Mouse (Mus musculus): Measurements from ENCODE around the gene Dnajb11. TPM values are rescaled to one million over a fixed set of nuclear protein-coding genes. Genes with fewer than 3 reads are reported as not detected.

The Dnajb11 gene
- polyA plus RNA-seq, 1 experiment from 2014 or later = 108 TPM

- Histone ChIP-seq H3K4me1 (ENCODE audit: control insufficient read depth, insufficient read depth, low read length) (peaks cover 3% of the 10 kb centered on the region; the same call in 1 of the 2 replicates), H3K27ac (replicated peaks; ENCODE audit: low read depth, low read length) (no peak overlapping the region), H3K27me3 (replicated peaks; ENCODE audit: control insufficient read depth, insufficient read depth, low read length) (no peaks in the 10 kb centered on the region), H3K4me3 (ENCODE audit: low read depth, low read length) (no peak overlapping the region), H3K36me3 (ENCODE audit: control insufficient read depth, insufficient read depth, low read length) (0 out of 2 replicates have a peak, but pooled peaks cover 5% of the 10 kb centered on the region), H3K9me3 (ENCODE audit: control insufficient read depth, low read length) (no peaks in the 10 kb centered on the region), H3K9ac (ENCODE audit: low read depth, low read length) (no peak overlapping the region), H3K4me2 (ENCODE audit: low read depth, low read length) (no peak overlapping the region)
- WGBS = 88% methylated on average over 4 of the region's 4 CpGs
- ATAC-seq (ENCODE audit: low read depth) (no peak), DNase-seq (ENCODE audit: low spot score) (no peak)
These were observed 12.2 kb upstream of the Dnajb11 start for GRCm38 (mm10) chr16:22845481-22845880.

DNA sequence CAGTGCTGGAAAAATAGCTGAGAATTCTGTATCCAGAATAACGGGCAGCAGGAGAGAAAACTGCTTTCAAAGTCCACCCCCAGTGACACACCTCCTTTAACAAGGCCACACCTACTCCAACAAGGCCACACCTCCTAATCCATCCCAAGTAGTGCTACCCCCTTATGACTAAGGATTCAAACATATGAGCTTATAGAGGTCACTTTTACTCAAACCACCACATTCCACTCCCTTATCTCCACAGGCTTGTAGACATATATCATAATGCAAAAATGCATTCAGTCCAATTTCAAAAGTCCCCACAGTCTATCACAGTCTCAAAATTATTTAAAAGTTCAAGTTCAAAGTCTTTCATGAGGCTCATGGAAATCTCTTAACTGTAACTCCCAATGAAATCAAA is 10.0 kb upstream of the Dnajb11 start:
- no peak overlapping the region for H3K4me3 ChIP-seq (ENCODE audit: low read depth, low read length)
- no peak overlapping the region for H3K27ac ChIP-seq (replicated peaks; ENCODE audit: low read depth, low read length)
- no peaks in the 10 kb centered on the region for H3K36me3 ChIP-seq (ENCODE audit: control insufficient read depth, insufficient read depth, low read length)
- no peak overlapping the region for H3K9ac ChIP-seq (ENCODE audit: low read depth, low read length)
- no peak for ATAC-seq (ENCODE audit: low read depth)
- DNase-seq (ENCODE audit: low spot score) = no peak
- 83% methylated on average over 1 of the region's 1 CpGs for WGBS
- H3K4me1 ChIP-seq (ENCODE audit: control insufficient read depth, insufficient read depth, low read length) = peaks cover 3% of the 10 kb centered on the region; the same call in 1 of the 2 replicates
- H3K4me2 ChIP-seq (ENCODE audit: low read depth, low read length) = no peak overlapping the region
- no peaks in the 10 kb centered on the region for H3K27me3 ChIP-seq (replicated peaks; ENCODE audit: control insufficient read depth, insufficient read depth, low read length)
- H3K9me3 ChIP-seq (ENCODE audit: control insufficient read depth, low read length) = no peaks in the 10 kb centered on the region

- H3K27me3 ChIP-seq (replicated peaks; ENCODE audit: control insufficient read depth, insufficient read depth, low read length) = no peaks in the 10 kb centered on the region
- no peaks in the 10 kb centered on the region for H3K36me3 ChIP-seq (ENCODE audit: control insufficient read depth, insufficient read depth, low read length)
- DNase-seq (ENCODE audit: low spot score) (peak; percentile 5), ATAC-seq (ENCODE audit: low read depth) (no peak)
- no peak overlapping the region for H3K9ac ChIP-seq (ENCODE audit: low read depth, low read length)
- H3K4me1 ChIP-seq (ENCODE audit: control insufficient read depth, insufficient read depth, low read length) = peaks cover 3% of the 10 kb centered on the region; the same call in 1 of the 2 replicates
- 95% methylated on average over 1 of the region's 1 CpGs for WGBS
- no peak overlapping the region for H3K4me3 ChIP-seq (ENCODE audit: low read depth, low read length)
- no peak overlapping the region for H3K4me2 ChIP-seq (ENCODE audit: low read depth, low read length)
- H3K9me3 ChIP-seq (ENCODE audit: control insufficient read depth, low read length) = no peaks in the 10 kb centered on the region
- H3K27ac ChIP-seq (replicated peaks; ENCODE audit: low read depth, low read length) = no peak overlapping the region
These were observed 9.3 kb upstream of the Dnajb11 start for GRCm38 (mm10) chr16:22848331-22848730.

DNA sequence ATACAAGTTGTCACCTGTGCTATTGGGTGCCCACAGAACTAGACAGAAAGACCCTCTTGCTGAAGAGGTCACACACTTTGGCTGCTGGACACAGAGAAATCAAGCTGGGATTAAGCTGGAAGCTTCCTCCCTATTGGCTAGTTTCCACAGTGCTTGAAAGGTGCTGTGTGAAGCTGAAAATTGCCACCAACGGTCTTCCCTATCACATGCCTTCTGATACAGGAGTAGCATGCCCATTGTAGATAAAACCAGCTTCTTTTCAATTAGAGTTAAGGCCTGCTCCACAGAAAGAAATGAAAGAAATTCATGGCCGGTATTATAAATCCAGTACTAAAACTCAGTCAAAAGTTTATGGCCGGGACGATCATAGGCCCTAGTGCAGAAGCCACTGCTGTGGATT is 4.9 kb upstream of the Dnajb11 start:
- Histone ChIP-seq H3K27me3 (replicated peaks; ENCODE audit: control insufficient read depth, insufficient read depth, low read length) (no peaks in the 10 kb centered on the region), H3K36me3 (ENCODE audit: control insufficient read depth, insufficient read depth, low read length) (0 out of 2 replicates have a peak, but pooled peaks cover 5% of the 10 kb centered on the region), H3K4me1 (ENCODE audit: control insufficient read depth, insufficient read depth, low read length) (peaks cover 4% of the 10 kb centered on the region), H3K9ac (ENCODE audit: low read depth, low read length) (no peak overlapping the region), H3K9me3 (ENCODE audit: control insufficient read depth, low read length) (no peaks in the 10 kb centered on the region), H3K4me2 (ENCODE audit: low read depth, low read length) (no peak overlapping the region), H3K4me3 (ENCODE audit: low read depth, low read length) (no peak overlapping the region), H3K27ac (replicated peaks; ENCODE audit: low read depth, low read length) (no peak overlapping the region)
- DNase-seq (ENCODE audit: low spot score) (no peak), ATAC-seq (ENCODE audit: low read depth) (no peak)
- WGBS = 94% methylated on average over 4 of the region's 4 CpGs

GRCm38 (mm10) chr16:22856773-22857172 is 872 bp upstream of the Dnajb11 start:
- WGBS = 11% methylated on average over 9 of the region's 9 CpGs
- peak overlapping the region; percentile 69; the same call in 1 of the 2 replicates for H3K27ac ChIP-seq (replicated peaks; ENCODE audit: low read depth, low read length)
- no peak for ATAC-seq (ENCODE audit: low read depth)

DNA sequence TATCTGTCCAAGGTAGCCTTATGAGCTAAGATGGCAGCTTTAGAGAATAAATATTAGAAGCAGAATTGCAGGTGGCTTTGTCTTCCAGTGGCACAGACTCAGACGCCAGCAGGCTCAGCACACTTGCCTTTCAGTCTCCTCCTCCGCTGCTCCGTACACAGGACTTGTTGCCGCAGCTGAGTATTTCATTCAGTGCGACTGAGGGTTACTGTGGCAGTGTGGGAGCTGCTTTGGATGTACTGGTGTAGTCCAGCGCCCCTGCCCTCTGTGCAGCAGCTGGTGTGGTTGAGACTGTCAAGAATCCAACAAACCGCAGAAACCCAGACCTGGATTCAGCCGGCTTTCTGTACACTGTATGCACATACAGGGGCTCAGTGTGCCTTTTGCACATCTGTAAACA is 14.8 kb downstream of the Dnajb11 start:
- no peak overlapping the region for H3K4me2 ChIP-seq (ENCODE audit: low read depth, low read length)

More at GRCm38 (mm10) chr16:22856773-22857172, 872 bp upstream of the Dnajb11 start:
- Histone ChIP-seq H3K4me1 (ENCODE audit: control insufficient read depth, insufficient read depth, low read length) (peaks cover 11% of the 10 kb centered on the region), H3K4me2 (ENCODE audit: low read depth, low read length) (peak overlapping the region; percentile 76), H3K4me3 (ENCODE audit: low read depth, low read length) (peak overlapping the region; percentile 84), H3K36me3 (ENCODE audit: control insufficient read depth, insufficient read depth, low read length) (0 out of 2 replicates have a peak, but pooled peaks cover 5% of the 10 kb centered on the region), H3K9ac (ENCODE audit: low read depth, low read length) (peak overlapping the region; percentile 72), H3K27me3 (replicated peaks; ENCODE audit: control insufficient read depth, insufficient read depth, low read length) (no peaks in the 10 kb centered on the region), H3K9me3 (ENCODE audit: control insufficient read depth, low read length) (no peaks in the 10 kb centered on the region)
- DNase-seq (ENCODE audit: low spot score) = no peak

DNA sequence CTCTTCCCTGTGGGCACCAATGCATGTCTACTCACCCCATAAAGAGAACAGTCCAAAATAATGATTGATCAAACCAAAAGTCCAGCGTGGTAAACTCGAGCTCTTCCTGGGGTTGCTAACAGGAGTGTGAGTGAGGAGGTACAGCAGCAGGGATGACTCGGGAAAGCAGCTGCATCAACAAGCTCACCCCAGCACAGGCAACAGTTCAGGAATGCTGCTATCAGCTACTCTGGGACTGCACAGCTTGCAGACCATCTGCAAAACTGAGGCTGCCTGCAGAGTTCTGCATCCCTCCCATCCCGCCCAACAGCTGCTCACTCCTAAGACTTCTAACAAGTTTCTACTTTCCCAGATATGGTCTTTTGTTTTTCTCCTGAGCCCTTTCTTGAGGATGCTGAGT is 15.7 kb downstream of the Dnajb11 start:
- no peak overlapping the region for H3K4me2 ChIP-seq (ENCODE audit: low read depth, low read length)
- DNase-seq (ENCODE audit: low spot score) = no peak
- WGBS = 60% methylated on average over 4 of the region's 4 CpGs
- no peak overlapping the region for H3K9ac ChIP-seq (ENCODE audit: low read depth, low read length)
- H3K36me3 ChIP-seq (ENCODE audit: control insufficient read depth, insufficient read depth, low read length) = peaks cover 52% of the 10 kb centered on the region
- no peak for ATAC-seq (ENCODE audit: low read depth)
- H3K27me3 ChIP-seq (replicated peaks; ENCODE audit: control insufficient read depth, insufficient read depth, low read length) = no peaks in the 10 kb centered on the region
- no peaks in the 10 kb centered on the region for H3K4me1 ChIP-seq (ENCODE audit: control insufficient read depth, insufficient read depth, low read length)
- no peak overlapping the region for H3K27ac ChIP-seq (replicated peaks; ENCODE audit: low read depth, low read length)
- no peaks in the 10 kb centered on the region for H3K9me3 ChIP-seq (ENCODE audit: control insufficient read depth, low read length)
- H3K4me3 ChIP-seq (ENCODE audit: low read depth, low read length) = no peak overlapping the region

More for the DNA sequence above, 14.8 kb downstream of the Dnajb11 start:
- no peak for DNase-seq (ENCODE audit: low spot score)
- H3K4me3 ChIP-seq (ENCODE audit: low read depth, low read length) = no peak overlapping the region
- WGBS = 92% methylated on average over 8 of the region's 8 CpGs
- peaks cover 61% of the 10 kb centered on the region for H3K36me3 ChIP-seq (ENCODE audit: control insufficient read depth, insufficient read depth, low read length)
- H3K27me3 ChIP-seq (replicated peaks; ENCODE audit: control insufficient read depth, insufficient read depth, low read length) = no peaks in the 10 kb centered on the region
- H3K9me3 ChIP-seq (ENCODE audit: control insufficient read depth, low read length) = no peaks in the 10 kb centered on the region
- H3K27ac ChIP-seq (replicated peaks; ENCODE audit: low read depth, low read length) = no peak overlapping the region
- no peaks in the 10 kb centered on the region for H3K4me1 ChIP-seq (ENCODE audit: control insufficient read depth, insufficient read depth, low read length)
- no peak overlapping the region for H3K9ac ChIP-seq (ENCODE audit: low read depth, low read length)
- ATAC-seq (ENCODE audit: low read depth) = no peak

- DNase-seq (ENCODE audit: low spot score) (peak; percentile 30), ATAC-seq (ENCODE audit: low read depth) (no peak)
- Histone ChIP-seq H3K4me3 (ENCODE audit: low read depth, low read length) (no peak overlapping the region), H3K36me3 (ENCODE audit: control insufficient read depth, insufficient read depth, low read length) (peaks cover 22% of the 10 kb centered on the region), H3K27me3 (replicated peaks; ENCODE audit: control insufficient read depth, insufficient read depth, low read length) (no peaks in the 10 kb centered on the region), H3K9me3 (ENCODE audit: control insufficient read depth, low read length) (no peaks in the 10 kb centered on the region), H3K9ac (ENCODE audit: low read depth, low read length) (no peak overlapping the region), H3K4me1 (ENCODE audit: control insufficient read depth, insufficient read depth, low read length) (peaks cover 9% of the 10 kb centered on the region), H3K4me2 (ENCODE audit: low read depth, low read length) (no peak overlapping the region; the same call in 1 of the 2 replicates), H3K27ac (replicated peaks; ENCODE audit: low read depth, low read length) (no peak overlapping the region)
- 28% methylated on average over 9 of the region's 9 CpGs for WGBS
These were observed 18.8 kb downstream of the Dnajb11 start for GRCm38 (mm10) chr16:22876218-22877043.
